Mouse (Mus musculus): ENCODE results near the gene Fam3c.
"Not testable (repeated sequence)": the region's sequence is repeated elsewhere in the genome, so short reads cannot be mapped to it uniquely, and the experiment has no call there.

Fam3c gene

DNA sequence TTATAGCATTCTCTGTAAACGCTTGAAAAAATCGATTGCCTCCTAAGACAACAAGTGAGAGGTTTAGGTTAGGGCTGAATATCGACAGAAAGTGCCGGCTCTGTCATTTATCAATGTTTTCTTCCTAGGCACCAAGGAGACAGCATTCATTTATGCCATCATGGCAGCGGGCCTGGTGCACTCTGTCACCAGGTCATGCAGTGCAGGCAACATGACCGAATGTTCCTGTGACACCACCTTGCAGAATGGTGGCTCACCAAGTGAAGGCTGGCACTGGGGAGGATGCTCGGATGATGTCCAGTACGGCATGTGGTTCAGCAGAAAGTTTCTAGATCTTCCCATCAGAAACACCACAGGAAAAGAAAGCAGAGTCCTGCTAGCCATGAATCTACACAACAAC, 65.3 kb downstream of the Fam3c start:
- no peak for DNase-seq (ENCODE audit: low read depth)

DNA sequence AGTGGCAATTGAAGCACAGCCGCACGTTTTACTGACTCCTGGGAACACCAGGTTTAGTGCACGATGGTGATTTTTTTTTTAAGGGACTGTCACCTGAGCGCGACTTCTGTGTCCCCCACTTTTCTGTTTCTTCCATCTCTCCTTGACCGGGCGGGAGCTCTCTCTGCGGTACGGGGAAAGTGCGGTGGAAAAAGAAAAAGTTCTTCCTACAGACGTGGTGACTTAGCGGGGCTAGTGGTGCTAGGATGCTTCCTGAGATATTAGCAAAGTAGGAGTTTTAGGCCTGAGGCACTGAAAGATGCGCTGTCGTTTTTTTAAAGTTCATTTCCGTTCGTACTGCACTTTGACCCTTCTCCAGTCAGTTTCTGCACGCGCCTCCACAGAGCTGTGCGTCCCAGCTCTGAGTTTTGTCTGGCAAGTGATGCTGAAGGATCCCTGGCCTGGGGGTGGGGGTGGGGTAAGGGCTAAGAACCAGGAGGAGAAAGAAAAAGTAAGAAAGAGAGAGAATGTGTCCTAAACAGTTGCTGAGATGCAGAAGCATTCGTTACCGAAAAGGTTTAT, 66.5 kb downstream of the Fam3c start:
- DNase-seq (ENCODE audit: low read depth) = no peak

DNA sequence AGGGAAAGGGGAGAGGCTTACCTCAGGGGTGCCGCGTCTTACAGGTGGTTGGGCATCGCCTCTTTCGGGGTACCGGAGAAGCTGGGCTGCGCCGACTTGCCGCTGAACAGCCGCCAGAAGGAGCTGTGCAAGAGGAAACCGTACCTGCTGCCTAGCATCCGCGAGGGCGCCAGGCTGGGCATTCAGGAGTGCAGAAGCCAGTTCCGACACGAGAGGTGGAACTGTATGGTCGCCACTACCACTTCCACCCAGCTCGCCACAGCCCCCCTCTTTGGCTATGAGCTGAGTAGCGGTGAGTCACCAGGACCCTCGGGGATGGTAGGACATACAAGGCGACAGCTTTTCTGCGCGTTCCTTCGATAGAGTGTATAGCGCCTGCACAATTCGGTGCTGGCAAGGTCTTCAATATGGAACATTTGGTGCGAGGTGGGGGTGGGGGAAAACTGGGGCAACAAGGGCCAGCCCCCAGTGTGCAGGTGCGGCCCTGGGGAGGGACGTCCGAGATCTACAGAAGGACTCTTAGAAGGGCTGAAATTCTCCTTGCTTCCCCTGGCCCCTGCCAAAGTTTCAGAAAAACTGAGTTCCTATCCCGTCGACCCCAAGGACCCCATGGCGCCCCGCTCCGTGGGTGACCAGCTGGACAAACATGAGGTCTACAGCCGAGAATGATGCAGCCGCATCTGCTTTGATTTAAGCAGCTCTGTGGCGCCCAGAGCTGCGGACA, 67.1 kb downstream of the Fam3c start:
- no peak for DNase-seq (ENCODE audit: low read depth)

- DNase-seq (ENCODE audit: low read depth) = no peak
These were observed 67.9 kb downstream of the Fam3c start, which contains the start of gene Wnt16 for GRCm38 (mm10) chr6:22288004-22288736. TSS of gene Wnt16 (plus strand) at chr6:22288227.

- no peak for DNase-seq (ENCODE audit: low read depth)
These were observed 73.6 kb downstream of the Fam3c start for GRCm38 (mm10) chr6:22282405-22282804.

GRCm38 (mm10) chr6:22280217-22280861, 75.7 kb downstream of the Fam3c start:
- DNase-seq (ENCODE audit: low read depth) = no peak

DNA sequence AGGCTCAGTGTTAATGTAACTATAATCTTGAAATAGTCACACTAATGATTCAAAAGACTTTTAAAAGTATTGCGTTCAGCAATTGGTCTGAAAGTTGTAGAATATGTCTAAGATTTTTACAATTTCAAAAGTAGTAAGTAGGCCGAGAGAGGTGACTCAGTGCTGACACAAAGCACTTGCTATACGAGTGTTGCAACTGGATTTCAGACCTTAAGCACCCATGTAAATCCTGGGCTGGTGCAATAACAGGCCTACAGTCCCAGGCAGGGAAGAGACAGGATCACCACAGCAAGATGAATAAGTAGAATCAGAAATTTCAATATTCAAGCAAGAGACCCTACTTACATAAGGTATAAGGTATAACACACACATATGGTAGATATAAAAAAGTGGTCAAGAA, 78.1 kb downstream of the Fam3c start:
- no peak for DNase-seq (ENCODE audit: low read depth)

DNA sequence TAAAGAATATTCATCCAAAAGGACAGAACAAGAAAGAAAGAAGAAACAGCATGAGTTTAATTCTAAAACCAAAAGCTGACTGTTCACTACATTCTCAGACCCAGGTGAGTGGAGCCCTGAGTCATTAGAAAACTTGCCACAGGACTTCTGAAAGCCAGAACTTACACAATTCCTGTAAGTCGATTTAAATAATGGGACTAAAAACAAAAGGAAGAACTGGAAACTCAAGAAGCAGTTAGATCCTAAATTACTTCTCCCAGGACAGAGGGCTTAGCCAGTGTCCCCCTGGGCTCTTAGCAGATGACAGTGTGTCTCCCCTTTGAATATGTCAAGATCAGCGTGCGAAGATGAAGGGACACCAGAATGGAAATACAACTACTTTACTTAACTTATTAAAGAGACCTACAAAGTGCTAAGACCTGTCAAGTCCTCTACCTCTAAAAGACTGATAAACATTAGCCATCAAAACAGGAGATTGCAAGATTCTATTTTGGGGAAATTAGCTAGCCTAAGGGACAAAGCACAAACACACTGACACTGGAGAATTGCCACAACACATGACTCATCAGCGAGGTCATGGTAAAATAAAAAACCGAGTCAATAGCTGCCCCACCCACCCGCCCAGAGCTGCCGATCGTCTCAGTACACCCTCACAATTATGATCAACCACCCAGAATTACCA, 86.1 kb downstream of the Fam3c start:
- DNase-seq (ENCODE audit: low read depth) = no peak

GRCm38 (mm10) chr6:22268677-22269076, 87.4 kb downstream of the Fam3c start:
- DNase-seq (ENCODE audit: low read depth) = no peak

DNA sequence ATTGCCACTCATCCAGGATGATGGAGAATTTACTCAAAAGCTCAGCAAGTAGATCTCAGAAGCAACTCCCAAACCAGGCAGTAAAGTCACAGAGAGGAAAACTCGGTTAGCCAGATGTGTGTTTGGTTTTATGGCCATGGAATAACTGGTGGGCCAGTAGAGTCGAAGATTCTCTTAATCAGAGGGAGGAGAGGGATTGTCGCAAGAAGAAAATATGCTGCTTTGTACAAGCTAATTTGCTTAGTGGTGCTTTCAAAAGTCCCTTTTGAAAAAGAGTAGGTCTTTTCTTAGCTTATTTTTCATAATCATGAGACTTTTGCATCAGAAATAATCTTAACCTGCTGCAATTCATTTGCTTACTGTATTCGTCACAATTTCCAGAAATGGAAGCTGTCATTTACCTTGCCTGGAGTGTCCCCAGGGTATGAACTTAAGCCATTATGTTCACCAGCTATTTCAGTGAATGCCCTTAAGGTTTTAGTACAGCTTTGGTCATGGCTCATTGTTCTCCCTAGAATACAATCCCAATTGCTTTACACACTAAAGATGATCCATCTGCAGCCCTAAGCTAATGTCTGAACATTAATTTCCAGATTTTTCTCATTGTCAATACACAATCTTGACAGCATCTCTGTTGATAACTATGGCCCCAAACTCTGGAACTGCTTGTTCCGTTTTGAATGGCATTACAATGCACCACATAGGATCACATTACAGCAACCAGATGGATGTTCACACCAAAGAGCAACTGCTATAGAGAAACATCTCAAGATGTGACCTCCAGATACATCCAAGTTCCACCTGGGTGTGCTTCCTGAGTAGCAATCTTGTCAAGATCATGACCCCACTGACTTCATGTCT, 88.0 kb downstream of the Fam3c start:
- DNase-seq (ENCODE audit: low read depth) = no peak

- no peak for DNase-seq (ENCODE audit: low read depth)
These were observed 90.0 kb downstream of the Fam3c start for GRCm38 (mm10) chr6:22266018-22266417.

- DNase-seq (ENCODE audit: low read depth) = not testable (repeated sequence)
These were observed 91.9 kb downstream of the Fam3c start for GRCm38 (mm10) chr6:22264094-22264493.

DNA sequence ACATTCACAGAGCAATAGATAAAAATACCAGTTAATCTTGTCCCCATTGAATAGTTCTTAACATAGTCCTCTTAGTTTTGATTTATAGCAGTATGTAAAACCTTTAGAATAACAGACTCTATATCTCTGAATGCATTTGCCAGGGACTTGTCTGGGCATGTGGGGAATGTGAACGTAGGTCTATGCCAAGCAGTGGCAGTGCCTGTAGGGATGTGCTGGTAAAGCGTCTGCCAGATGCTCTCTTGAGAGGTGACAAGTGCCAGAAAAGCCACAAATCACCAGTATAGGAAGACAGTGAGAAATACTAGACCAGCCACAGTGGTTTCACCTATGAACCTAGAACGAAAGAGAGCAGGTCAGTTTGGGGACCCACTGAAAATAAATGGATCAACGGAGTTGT, 93.5 kb downstream of the Fam3c start:
- no peak for DNase-seq (ENCODE audit: low read depth)

GRCm38 (mm10) chr6:22258784-22259183, 97.3 kb downstream of the Fam3c start:
- DNase-seq (ENCODE audit: low read depth) = no peak

Measured in c-Kit-positive CD71-positive TER-119-negative erythroid progenitor cells, embryonic 14.5 days (primary cell).